Mouse (Mus musculus) liver, adult 10 weeks (tissue): ENCODE results near the gene Rab29. TPM values are rescaled to one million over a fixed set of nuclear protein-coding genes. Genes with fewer than 3 reads are reported as not detected.

Source experiments
- polyA plus RNA-seq: library from polyadenylated mRNA; stranded (reverse); fragments of 350-450 nt; fragmentation: Illumina TruSeq; extraction: RNeasy Lipid Tissue Mini Kit (QIAGEN cat#74804); gene quantifications from one replicate; pipeline ENCODE4 v1.2.3, GENCODE M21; 2014; ENCODE audit warnings: low read depth, low replicate concordance

The Rab29 gene
- polyA plus RNA-seq = 6.6 TPM

DNA sequence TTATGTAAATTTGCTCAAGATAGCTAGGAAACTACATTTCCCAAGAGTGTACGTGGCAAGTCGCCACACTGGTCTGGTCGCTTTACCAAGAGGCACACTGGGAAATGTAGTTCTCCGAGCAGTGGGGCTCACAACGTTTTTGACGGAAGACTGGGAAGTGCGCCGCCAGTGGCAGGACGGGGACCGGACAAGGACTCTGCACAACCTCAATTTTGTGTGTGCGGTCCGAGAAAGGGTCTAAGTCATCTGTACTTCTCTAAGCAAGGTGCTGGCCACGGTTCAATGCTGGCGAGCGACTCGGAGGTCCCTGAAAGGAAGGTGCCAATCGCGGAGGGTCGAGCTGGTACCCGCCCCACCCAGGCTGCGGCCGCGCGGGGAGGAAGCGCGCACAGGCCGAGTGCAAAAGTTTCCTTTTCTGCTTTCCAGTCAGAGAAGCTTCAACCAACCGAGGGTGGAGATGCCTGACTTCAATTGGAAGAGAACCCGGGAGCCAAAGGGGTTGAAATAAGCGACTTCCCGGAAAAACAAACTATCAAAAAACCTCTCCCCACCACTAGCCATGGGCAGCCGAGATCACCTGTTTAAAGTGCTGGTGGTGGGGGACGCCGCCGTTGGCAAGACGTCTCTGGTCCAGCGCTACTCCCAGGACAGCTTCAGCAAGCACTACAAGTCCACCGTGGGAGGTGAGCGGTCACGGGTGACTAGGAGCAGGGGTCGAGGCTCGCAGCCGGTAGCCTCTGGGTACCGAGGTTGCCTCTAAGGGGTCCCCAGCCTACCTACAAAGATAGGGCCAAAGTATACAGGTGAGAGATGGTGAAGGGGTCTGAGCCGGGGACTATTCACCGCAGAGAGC, at the start of gene Rab29:
TSS of gene Rab29 (plus strand) at position 132 of the 853 bp plus-strand sequence.

DNA sequence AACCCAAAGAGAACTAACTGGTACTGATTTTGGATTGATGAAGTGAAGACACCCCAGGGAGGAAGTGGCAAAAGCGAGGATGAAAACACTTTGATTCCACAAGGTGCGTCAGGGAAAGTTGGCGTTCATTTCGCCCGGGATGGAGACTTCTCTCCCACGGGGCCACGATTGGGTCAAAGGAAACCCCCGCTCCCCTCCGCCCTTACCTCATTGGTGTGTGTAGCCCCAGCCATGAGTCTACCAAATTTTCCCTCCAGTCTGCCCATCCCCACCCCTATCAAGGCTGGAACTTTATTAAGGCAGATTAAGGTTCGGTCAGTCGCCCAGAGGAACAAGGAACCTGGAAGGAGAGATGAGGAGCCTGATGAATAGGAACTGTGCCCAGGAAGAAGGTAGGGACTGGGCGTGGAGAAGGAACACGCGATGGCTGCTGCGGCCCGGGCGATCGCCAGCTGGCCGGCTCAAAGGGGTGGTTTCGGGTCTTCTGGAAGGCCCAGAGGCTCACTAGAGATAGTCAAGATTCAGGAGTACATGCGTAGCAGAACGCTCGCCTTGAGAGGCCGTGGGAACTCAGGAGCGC, 39.7 kb upstream of the Rab29 start, which contains the start of gene Slc41a1:
TSS of gene Slc41a1 (plus strand) at position 287 of the 580 bp plus-strand sequence.

DNA sequence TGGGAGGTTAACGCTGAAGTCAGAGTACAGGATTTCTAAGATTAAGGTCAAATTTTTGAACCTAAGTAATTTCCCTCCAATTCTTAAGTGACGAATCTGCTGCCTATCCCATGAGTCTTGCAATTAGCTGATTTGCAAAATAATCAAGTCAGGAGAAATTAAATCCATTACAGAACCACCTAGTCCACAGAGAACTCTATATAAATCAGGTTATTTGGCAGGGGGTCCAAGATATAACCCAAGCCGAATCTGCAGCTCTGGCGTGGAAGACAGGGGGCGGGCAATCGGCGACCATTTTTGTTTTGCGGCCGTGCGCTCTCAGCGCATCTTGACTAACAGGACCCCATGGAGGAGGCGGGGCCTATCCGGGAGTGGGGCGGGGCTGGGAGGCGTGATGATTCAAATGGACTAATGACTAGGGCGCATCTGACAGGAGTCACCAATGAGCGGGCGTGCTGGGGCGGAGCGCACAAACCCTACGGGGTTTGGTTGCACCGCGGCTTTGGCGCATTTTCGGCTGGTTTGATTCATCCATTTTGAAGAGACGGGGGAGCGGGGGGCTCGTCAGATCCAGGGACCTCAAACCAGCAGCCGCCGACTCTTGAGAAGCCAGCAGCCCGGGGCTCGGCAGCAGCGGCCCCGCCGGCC, 43.1 kb downstream of the Rab29 start, which contains the start of gene Nucks1:
TSS of gene Nucks1 (plus strand) at position 534 of the 648 bp plus-strand sequence.

Other genes with a start within 250 kb of the Rab29 start
- 0.34 TPM for gene Ctse, start 228.9 kb upstream of the Rab29 start, polyA plus RNA-seq
- 0.34 TPM for gene Rab7b, start 178.5 kb upstream of the Rab29 start, polyA plus RNA-seq
- not detected for gene Slc26a9, start 123.2 kb upstream of the Rab29 start, polyA plus RNA-seq
- 57.1 TPM for gene Pm20d1, start 69.8 kb upstream of the Rab29 start, polyA plus RNA-seq
- 0.69 TPM for gene Slc41a1, start 39.7 kb upstream of the Rab29 start, polyA plus RNA-seq
- gene Nucks1, start 43.3 kb downstream of the Rab29 start, polyA plus RNA-seq = 48.2 TPM
- gene Slc45a3, start 95.7 kb downstream of the Rab29 start, polyA plus RNA-seq = 9.3 TPM
- 27.4 TPM for gene Elk4, start 140.4 kb downstream of the Rab29 start, polyA plus RNA-seq
- gene Mfsd4a, start 200.8 kb downstream of the Rab29 start, polyA plus RNA-seq = not detected